Mouse (Mus musculus) midbrain, postnatal 0 days (tissue): ENCODE data around the gene Lrrc51. TPM values are rescaled to one million over a fixed set of nuclear protein-coding genes. Genes with fewer than 3 reads are reported as not detected.

Experiments
- ATAC-seq: fragments of 200-750 bp; cut with Nextera tagmentation; 2 replicates; pipeline ENCODE4 v1.8.0; 2017; ENCODE audit warnings: moderate number of reproducible peaks, mild to moderate bottlenecking, moderate TSS enrichment, moderate library complexity; ENCODE audit not compliant: low FRiP score
- DNase-seq: peaks from one replicate; pipeline ENCODE4 v3.0.0-alpha.2; 2015; ENCODE audit warnings: low spot score
- H3K27ac ChIP-seq: fragments of 300-500 bp; sonication (generic); 2 replicates; pipeline ENCODE4 v1.5.1; 2014; ENCODE audit warnings: low read depth, mild to moderate bottlenecking, low read length, mixed read lengths
- H3K27me3 ChIP-seq: fragments of 300-500 bp; sonication (generic); 2 replicates; pipeline ENCODE4 v1.6.1; 2014; ENCODE audit warnings: low read length, control low read depth, mixed read lengths; ENCODE audit not compliant: insufficient read depth
- H3K36me3 ChIP-seq: fragments of 300-500 bp; sonication (generic); 2 replicates; pipeline ENCODE4 v1.6.1; 2014; ENCODE audit warnings: low read length, control low read depth, mixed read lengths; ENCODE audit not compliant: insufficient read depth
- H3K4me1 ChIP-seq: fragments of 300-500 bp; sonication (generic); 2 replicates; pipeline ENCODE4 v1.6.1; 2014; ENCODE audit warnings: mild to moderate bottlenecking, control low read depth, antibody characterized with exemption, low read length, mixed read lengths; ENCODE audit not compliant: insufficient read depth
- H3K4me2 ChIP-seq: fragments of 300-500 bp; sonication (generic); 2 replicates; pipeline ENCODE4 v1.6.1; 2014; ENCODE audit warnings: low read depth, mild to moderate bottlenecking, low read length, mixed read lengths; ENCODE audit not compliant: poor library complexity, severe bottlenecking
- H3K4me3 ChIP-seq: fragments of 300-500 bp; sonication (generic); 2 replicates; pipeline ENCODE4 v1.5.1; 2014; ENCODE audit warnings: low read depth, mild to moderate bottlenecking, low read length, moderate library complexity
- H3K9ac ChIP-seq: fragments of 300-500 bp; sonication (generic); replicated peaks from 2 replicates; pipeline ENCODE4 v1.6.1; 2014; ENCODE audit warnings: mild to moderate bottlenecking, low read length, moderate library complexity, mixed read lengths; ENCODE audit not compliant: poor library complexity, severe bottlenecking
- H3K9me3 ChIP-seq: fragments of 300-500 bp; sonication (generic); 2 replicates; pipeline ENCODE4 v1.6.1; 2016; ENCODE audit warnings: low read length, control low read depth
- CTCF ChIP-seq: IDR thresholded peaks from 2 replicates; pipeline ENCODE4 v1.5.1; 2016; ENCODE audit warnings: antibody characterized with exemption, mild to moderate bottlenecking
- WGBS: fragments of 180-500 bp; shearing (Covaris S2); extraction: QIAGEN DNeasy Blood & Tissue Kit; methylation state at CpG from one replicate; pipeline ENCODE4 v1.1.7; 2014; 5-methylcytosine and 5-hydroxymethylcytosine counted together
- microRNA-seq: library from miRNA; unstranded; fragments of <30 nt; microRNA quantifications from one replicate; pipeline ENCODE4, GENCODE M21; 2016; ENCODE audit warnings: borderline number of aligned reads
- polyA plus RNA-seq: library from polyadenylated mRNA; unstranded; fragments of >200 nt; fragmentation: Nextera tagmentation; extraction: Ambion mirVana; gene quantifications from 2 replicates; pipeline ENCODE4 v1.2.1, GENCODE M21; 2015
- total RNA-seq: library from RNA; depleted of rRNA; stranded (reverse); fragments of >200 nt; gene quantifications from 2 replicates; pipeline ENCODE4 v1.2.3, GENCODE M21; 2014; rRNA removed

Gene Lrrc51
- total and polyA plus RNA-seq, 2 experiments from 2014 or later, result 6.9 to 7.0 TPM

DNA sequence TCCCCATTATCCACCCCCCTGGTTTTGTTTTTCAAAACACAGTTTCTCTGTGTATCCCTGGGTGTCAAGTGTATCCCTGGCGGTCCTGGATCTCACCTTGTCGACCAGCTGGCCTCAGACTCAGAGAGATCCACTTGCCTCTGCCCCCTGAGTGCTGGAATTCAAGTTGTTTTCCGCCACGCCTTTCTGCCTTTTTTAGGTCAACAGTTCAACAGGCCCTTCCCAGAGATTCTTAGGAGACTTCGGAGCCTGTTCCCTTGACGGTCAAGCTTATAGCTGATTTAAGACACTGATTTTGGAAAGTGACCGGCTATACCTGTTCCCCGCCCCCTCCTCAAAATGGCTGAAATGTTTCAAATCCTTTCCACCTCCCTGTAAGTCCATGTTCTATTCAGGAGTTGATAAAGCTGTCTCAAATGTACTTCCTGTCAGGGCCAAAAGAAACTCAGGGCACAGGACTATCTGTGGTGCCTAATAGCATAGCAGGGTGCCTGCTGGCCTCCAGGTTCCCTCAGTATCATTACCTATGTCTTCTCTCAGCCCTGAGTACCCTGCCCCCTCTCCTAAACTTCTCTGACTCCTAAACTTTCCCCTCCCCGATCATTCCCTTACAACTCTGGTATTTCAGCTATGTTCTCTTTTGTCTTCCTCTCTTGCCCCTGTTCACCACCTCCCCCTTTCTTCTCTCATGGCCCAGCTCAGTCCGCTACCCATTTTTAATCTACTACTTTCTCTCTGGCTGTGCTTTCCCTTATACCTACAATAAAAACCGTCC lies 67.0 kb downstream of the Lrrc51 start:
- Histone ChIP-seq H3K36me3 (no peaks in the 10 kb centered on the region), H3K9me3 (no peaks in the 10 kb centered on the region), H3K4me3 (no peak overlapping the region), H3K27me3 (no peaks in the 10 kb centered on the region), H3K4me2 (no peak overlapping the region), H3K27ac (no peak overlapping the region), H3K4me1 (no peaks in the 10 kb centered on the region), H3K9ac (no peak overlapping the region)
- ATAC-seq (no peak), DNase-seq (no peak)
- 80% methylated on average over 11 of the region's 11 CpGs for WGBS
- TF ChIP-seq CTCF, result no peak

GRCm38 (mm10) chr7:101863415-101863814 lies 70.3 kb downstream of the Lrrc51 start, which contains the start of gene Anapc15:
Gene Anapc15 (plus strand): TSS chr7:101863715.
- no peak within 1 kb of the TSS for H3K4me3 ChIP-seq
- H3K36me3 ChIP-seq, result no peaks in the 10 kb centered on the region
- 78% methylated on average over 3 of the region's 3 CpGs for WGBS
- H3K9me3 ChIP-seq, result no peaks in the 10 kb centered on the region
- no peak for TF ChIP-seq CTCF
- no peaks in the 10 kb centered on the region for H3K4me1 ChIP-seq
- no peaks in the 10 kb centered on the region for H3K27me3 ChIP-seq
- H3K4me2 ChIP-seq, result no peak within 1 kb of the TSS
- no peak for DNase-seq
- no peak for ATAC-seq
- H3K9ac ChIP-seq, result no peak within 1 kb of the TSS
- H3K27ac ChIP-seq, result no peak within 1 kb of the TSS

Small RNA genes within 50 kb of the gene (microRNA-seq; reads per million reads assigned to microRNA genes)
- not detected for gene Gm22655

Other genes starting within 250 kb of the Lrrc51 start
- gene Phox2a, start 115.6 kb downstream of the Lrrc51 start, total RNA-seq, result 0.82 TPM in 1 of 2 replicates, not detected in the other
- 0.12 TPM in 1 of 2 replicates, not detected in the other for gene Phox2a, start 115.6 kb downstream of the Lrrc51 start, polyA plus RNA-seq
- gene Inppl1, start 95.7 kb downstream of the Lrrc51 start, total RNA-seq, result 16.8 and 21.2 TPM in 2 replicates
- 5.7 and 8.0 TPM in 2 replicates for gene Inppl1, start 95.7 kb downstream of the Lrrc51 start, polyA plus RNA-seq
- 2.6 and 3.4 TPM in 2 replicates for gene Folr2, start 76.7 kb downstream of the Lrrc51 start, total RNA-seq
- 2.3 and 3.5 TPM in 2 replicates for gene Folr2, start 76.7 kb downstream of the Lrrc51 start, polyA plus RNA-seq
- 49.9 and 56.9 TPM in 2 replicates for gene Anapc15, start 70.2 kb downstream of the Lrrc51 start, total RNA-seq
- gene Anapc15, start 70.2 kb downstream of the Lrrc51 start, polyA plus RNA-seq, result 62.7 and 68.3 TPM in 2 replicates
- gene Folr1, start 63.1 kb downstream of the Lrrc51 start, total RNA-seq, result 4.9 and 11.5 TPM in 2 replicates
- 3.9 and 4.3 TPM in 2 replicates for gene Folr1, start 63.1 kb downstream of the Lrrc51 start, polyA plus RNA-seq
- gene Lamtor1, start 28.0 kb downstream of the Lrrc51 start, total RNA-seq, result 114 and 127 TPM in 2 replicates
- gene Lamtor1, start 28.0 kb downstream of the Lrrc51 start, polyA plus RNA-seq, result 159 and 180 TPM in 2 replicates
- 0.38 TPM in 1 of 2 replicates, not detected in the other for gene Tomt, start 27.5 kb downstream of the Lrrc51 start, total RNA-seq
- 0.23 and 0.32 TPM in 2 replicates for gene Tomt, start 27.5 kb downstream of the Lrrc51 start, polyA plus RNA-seq
- gene Numa1, start 216 bp upstream of the Lrrc51 start, total RNA-seq, result 64.4 and 74.0 TPM in 2 replicates
- 17.9 and 20.6 TPM in 2 replicates for gene Numa1, start 216 bp upstream of the Lrrc51 start, polyA plus RNA-seq
- 7.7 and 12.9 TPM in 2 replicates for gene Il18bp, start 84.8 kb upstream of the Lrrc51 start, total RNA-seq
- 3.1 and 4.2 TPM in 2 replicates for gene Il18bp, start 84.8 kb upstream of the Lrrc51 start, polyA plus RNA-seq
- 31.3 and 40.7 TPM in 2 replicates for gene Rnf121, start 131.6 kb upstream of the Lrrc51 start, total RNA-seq
- 22.0 and 23.4 TPM in 2 replicates for gene Rnf121, start 131.6 kb upstream of the Lrrc51 start, polyA plus RNA-seq
- gene Xndc1, start 131.6 kb upstream of the Lrrc51 start, total RNA-seq, result 17.3 and 18.0 TPM in 2 replicates
- 14.6 and 15.5 TPM in 2 replicates for gene Xndc1, start 131.6 kb upstream of the Lrrc51 start, polyA plus RNA-seq
- gene Xntrpc, start 131.8 kb upstream of the Lrrc51 start, total RNA-seq, result 2.1 and 2.2 TPM in 2 replicates
- 0.22 and 0.60 TPM in 2 replicates for gene Xntrpc, start 131.8 kb upstream of the Lrrc51 start, polyA plus RNA-seq
- 0.24 TPM in 1 of 2 replicates, not detected in the other for gene Trpc2, start 149.2 kb upstream of the Lrrc51 start, total RNA-seq
- gene Trpc2, start 149.2 kb upstream of the Lrrc51 start, polyA plus RNA-seq, result 0.43 TPM in 1 of 2 replicates, not detected in the other
- 0.33 TPM in 1 of 2 replicates, not detected in the other for gene Art1, start 167.8 kb upstream of the Lrrc51 start, total RNA-seq
- 0.18 and 0.22 TPM in 2 replicates for gene Art1, start 167.8 kb upstream of the Lrrc51 start, polyA plus RNA-seq
- 0.49 TPM in 1 of 2 replicates, not detected in the other for gene Art5, start 175.6 kb upstream of the Lrrc51 start, total RNA-seq
- 0.18 and 0.23 TPM in 2 replicates for gene Art5, start 175.6 kb upstream of the Lrrc51 start, polyA plus RNA-seq
- gene Chrna10, start 182.9 kb upstream of the Lrrc51 start, total RNA-seq, result 0.05 TPM in 1 of 2 replicates, not detected in the other
- gene Chrna10, start 182.9 kb upstream of the Lrrc51 start, polyA plus RNA-seq, result not detected in 2 replicates